Mouse (Mus musculus) urinary bladder, postnatal 36 days (tissue): ENCODE measurements at regions not wholly inside any gene's neighbourhood (a gene's known extent, or its start where the extent isn't known, plus 50 kb on each side); places are given as distances from the start of the nearest gene placed in this dataset.

Experiments
- DNase-seq, 2 experiments: peaks; one replicate each; pipeline ENCODE4 v3.0.0; 2022; ENCODE audit warnings: low spot score in 2 of 2, mixed read lengths in 1 of 2

- no peak for DNase-seq
These were observed 104.2 kb upstream of the Arid2 start for GRCm38 (mm10) chr15:96183069-96183468.

GRCm38 (mm10) chr15:96184666-96185065 lies 102.7 kb upstream of the Arid2 start:
- no peak for DNase-seq

- no peak for DNase-seq
These were observed 101.9 kb upstream of the Arid2 start for GRCm38 (mm10) chr15:96185429-96185828.

- DNase-seq: no peak
These were observed 101.4 kb upstream of the Arid2 start for GRCm38 (mm10) chr15:96185901-96186300.

GRCm38 (mm10) chr15:96189551-96189950 lies 97.8 kb upstream of the Arid2 start:
- no peak for DNase-seq

GRCm38 (mm10) chr15:96197413-96197812 lies 89.9 kb upstream of the Arid2 start:
- DNase-seq: no peak

- DNase-seq: no peak
These were observed 89.4 kb upstream of the Arid2 start for GRCm38 (mm10) chr15:96197932-96198331.

- no peak for DNase-seq
These were observed 86.0 kb upstream of the Arid2 start for GRCm38 (mm10) chr15:96201273-96201672.

GRCm38 (mm10) chr15:96201701-96202460 lies 85.4 kb upstream of the Arid2 start:
- DNase-seq: no peak

- DNase-seq: no peak
These were observed 83.1 kb upstream of the Arid2 start for GRCm38 (mm10) chr15:96204187-96204586.

- DNase-seq: no peak
These were observed 82.7 kb upstream of the Arid2 start for GRCm38 (mm10) chr15:96204623-96205022.

- no peak for DNase-seq
These were observed 76.5 kb upstream of the Arid2 start for GRCm38 (mm10) chr15:96210721-96211400.

GRCm38 (mm10) chr15:96213541-96214312 lies 73.6 kb upstream of the Arid2 start:
- DNase-seq: no peak

- DNase-seq: no peak
These were observed 69.4 kb upstream of the Arid2 start for GRCm38 (mm10) chr15:96217896-96218295.

GRCm38 (mm10) chr15:96219746-96220145 lies 67.6 kb upstream of the Arid2 start:
- no peak for DNase-seq

- no peak for DNase-seq
These were observed 55.3 kb upstream of the Arid2 start for GRCm38 (mm10) chr15:96231969-96232368.

- DNase-seq: no peak
These were observed 54.2 kb upstream of the Arid2 start for GRCm38 (mm10) chr15:96233113-96233512.

- no peak for DNase-seq
These were observed 52.5 kb upstream of the Arid2 start for GRCm38 (mm10) chr15:96234783-96235182.
